Mouse (Mus musculus) midbrain, embryonic 15.5 days (tissue): ENCODE results near the gene Dusp22. TPM values are rescaled to one million over a fixed set of nuclear protein-coding genes. Genes with fewer than 3 reads are reported as not detected.
A peak's percentile ranks its signal among the peaks of the same experiment; 100 is the strongest.

Source experiments
- ATAC-seq: fragments of 200-750 bp; cut with Nextera tagmentation; replicated peaks from 2 replicates; pipeline ENCODE4 v1.8.0; 2017; ENCODE audit warnings: moderate TSS enrichment
- H3K27ac ChIP-seq: fragments of 300-500 bp; sonication (generic); 2 replicates; pipeline ENCODE4 v1.5.1; 2015; ENCODE audit warnings: mild to moderate bottlenecking, inconsistent platforms
- H3K27me3 ChIP-seq: fragments of 300-500 bp; sonication (generic); replicated peaks from 2 replicates; pipeline ENCODE4 v1.6.1; 2015; ENCODE audit warnings: inconsistent platforms
- H3K36me3 ChIP-seq: fragments of 300-500 bp; sonication (generic); replicated peaks from 2 replicates; pipeline ENCODE4 v1.6.1; 2015; ENCODE audit warnings: inconsistent platforms
- H3K4me1 ChIP-seq: fragments of 300-500 bp; sonication (generic); 2 replicates; pipeline ENCODE4 v1.6.1; 2015; ENCODE audit warnings: inconsistent platforms
- H3K4me2 ChIP-seq: fragments of 300-500 bp; sonication (generic); 2 replicates; pipeline ENCODE4 v1.6.1; 2015; ENCODE audit warnings: inconsistent platforms, mild to moderate bottlenecking, moderate library complexity
- H3K4me3 ChIP-seq: fragments of 300-500 bp; sonication (generic); 2 replicates; pipeline ENCODE4 v1.5.1; 2015; ENCODE audit warnings: mild to moderate bottlenecking, inconsistent platforms
- H3K9ac ChIP-seq: fragments of 300-500 bp; sonication (generic); 2 replicates; pipeline ENCODE4 v1.6.1; 2015; ENCODE audit warnings: mild to moderate bottlenecking, inconsistent platforms
- H3K9me3 ChIP-seq: fragments of 300-500 bp; sonication (generic); 2 replicates; pipeline ENCODE4 v1.6.1; 2016; ENCODE audit warnings: inconsistent platforms
- WGBS: fragments of 180-500 bp; shearing (Covaris S2); methylation state at CpG from one replicate; pipeline ENCODE4 v1.1.7; 2015; ENCODE audit warnings: mixed read lengths; 5-methylcytosine and 5-hydroxymethylcytosine counted together
- polyA plus RNA-seq: library from polyadenylated mRNA; unstranded; fragments of >200 nt; fragmentation: Nextera tagmentation; extraction: Ambion mirVana; gene quantifications from 2 replicates; pipeline ENCODE4 v1.2.1, GENCODE M21; 2015

Dusp22 gene
- polyA plus RNA-seq, 1 experiment from 2014 or later: 29.6 TPM

DNA sequence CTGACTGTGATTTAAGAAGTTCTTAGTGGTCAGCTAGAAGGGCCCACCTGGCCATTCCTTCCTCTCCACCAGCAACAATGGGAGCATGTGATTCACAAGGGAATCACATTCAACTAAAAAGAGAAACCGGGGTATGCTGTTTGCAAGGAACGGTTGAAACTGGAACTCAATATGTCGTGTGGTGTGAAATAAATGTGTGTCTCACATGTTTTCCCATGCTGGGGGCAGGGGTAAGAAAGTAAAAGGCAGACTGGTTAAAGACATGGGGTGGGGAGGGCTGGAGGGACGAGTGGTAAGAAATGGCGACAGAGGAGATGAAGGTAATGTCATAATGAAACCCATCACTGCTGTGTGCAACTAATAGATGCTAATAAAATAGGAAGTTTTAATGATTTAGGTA lies 87.3 kb downstream of the Dusp22 start:
- Histone ChIP-seq H3K27me3 (peaks cover 42% of the 10 kb centered on the region), H3K27ac (no peak overlapping the region), H3K36me3 (no peaks in the 10 kb centered on the region), H3K4me3 (no peak overlapping the region), H3K4me2 (no peak overlapping the region), H3K9ac (no peak overlapping the region), H3K4me1 (peaks cover 21% of the 10 kb centered on the region), H3K9me3 (no peaks in the 10 kb centered on the region)
- 76% methylated on average over 5 of the region's 5 CpGs for WGBS
- ATAC-seq: no peak

DNA sequence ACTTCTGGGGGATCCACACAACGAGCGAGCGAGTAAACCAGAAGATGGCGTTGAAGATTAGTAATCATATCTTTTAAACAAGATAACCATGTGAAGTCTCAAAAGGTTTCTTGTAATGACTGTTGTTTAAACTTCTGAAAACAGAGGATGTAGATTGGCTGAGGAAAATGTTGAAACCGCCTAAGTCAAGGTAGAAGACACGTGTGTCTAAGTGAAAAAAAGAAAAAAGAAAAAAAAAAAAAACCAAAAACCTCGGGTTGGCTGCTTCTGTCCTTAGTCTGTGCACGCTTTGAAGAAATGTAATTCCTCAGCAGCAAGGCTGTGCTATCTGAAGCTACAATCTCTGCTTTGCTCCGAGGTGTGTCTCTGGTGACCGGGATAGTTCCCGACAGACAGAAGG lies 87.7 kb downstream of the Dusp22 start:
- no peak overlapping the region for H3K4me2 ChIP-seq
- WGBS: 75% methylated on average over 11 of the region's 11 CpGs
- no peak overlapping the region for H3K27ac ChIP-seq
- no peak overlapping the region for H3K4me3 ChIP-seq
- no peaks in the 10 kb centered on the region for H3K9me3 ChIP-seq
- H3K4me1 ChIP-seq: peaks cover 21% of the 10 kb centered on the region
- no peaks in the 10 kb centered on the region for H3K36me3 ChIP-seq
- no peak overlapping the region for H3K9ac ChIP-seq
- ATAC-seq: no peak
- H3K27me3 ChIP-seq: peaks cover 42% of the 10 kb centered on the region

DNA sequence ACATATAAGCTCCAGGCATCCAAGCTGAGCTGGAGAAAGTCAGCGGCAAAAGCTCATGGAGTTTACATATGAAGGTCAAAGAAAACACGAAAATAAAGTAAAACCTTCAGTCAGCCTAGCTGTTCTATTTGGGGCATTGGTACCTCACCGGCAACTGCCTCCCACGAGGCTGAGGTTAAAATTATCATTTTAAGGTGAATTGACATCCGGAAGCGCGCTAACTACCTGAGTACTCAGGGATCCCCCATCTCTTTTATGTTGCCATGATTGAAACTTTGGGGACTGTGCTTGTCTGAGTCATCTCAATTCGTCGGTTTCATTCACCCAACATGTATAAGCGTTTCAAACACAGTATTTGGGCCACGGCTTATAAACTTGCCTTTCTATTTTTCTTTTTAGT lies 88.5 kb downstream of the Dusp22 start:
- no peaks in the 10 kb centered on the region for H3K9me3 ChIP-seq
- ATAC-seq: no peak
- no peak overlapping the region for H3K4me3 ChIP-seq
- no peak overlapping the region for H3K4me2 ChIP-seq
- no peaks in the 10 kb centered on the region for H3K36me3 ChIP-seq
- no peak overlapping the region for H3K9ac ChIP-seq
- WGBS: 55% methylated on average over 11 of the region's 11 CpGs
- H3K4me1 ChIP-seq: peaks cover 21% of the 10 kb centered on the region
- peaks cover 47% of the 10 kb centered on the region for H3K27me3 ChIP-seq
- H3K27ac ChIP-seq: no peak overlapping the region

- Histone ChIP-seq H3K4me1 (peaks cover 21% of the 10 kb centered on the region), H3K4me2 (peak within 1 kb of the TSS; percentile 57), H3K4me3 (peak within 1 kb of the TSS; percentile 35), H3K27ac (no peak within 1 kb of the TSS), H3K36me3 (no peaks in the 10 kb centered on the region), H3K9me3 (no peaks in the 10 kb centered on the region), H3K9ac (no peak within 1 kb of the TSS), H3K27me3 (peaks cover 47% of the 10 kb centered on the region)
- ATAC-seq: peak; percentile 70
- under 1% methylated on average over 21 of the region's 21 CpGs for WGBS
Observed at GRCm38 (mm10) chr13:30749021-30749556, 89.3 kb downstream of the Dusp22 start, which contains the start of gene Irf4. Irf4 (plus strand) TSS chr13:30749226.

GRCm38 (mm10) chr13:30749557-30750141 lies 89.8 kb downstream of the Dusp22 start:
- peak; percentile 13 for ATAC-seq
- 6% methylated on average over 11 of the region's 11 CpGs for WGBS

GRCm38 (mm10) chr13:30750461-30751303 lies 90.9 kb downstream of the Dusp22 start:
- H3K27me3 ChIP-seq: peaks cover 47% of the 10 kb centered on the region
- H3K9ac ChIP-seq: no peak overlapping the region
- no peaks in the 10 kb centered on the region for H3K9me3 ChIP-seq
- peaks cover 21% of the 10 kb centered on the region for H3K4me1 ChIP-seq
- WGBS: 2% methylated on average over 33 of the region's 33 CpGs
- peak; percentile 24; the same call in 1 of the 2 replicates for ATAC-seq
- H3K27ac ChIP-seq: no peak overlapping the region
- H3K4me3 ChIP-seq: peak overlapping the region; percentile 35
- H3K4me2 ChIP-seq: peak overlapping the region; percentile 57
- H3K36me3 ChIP-seq: no peaks in the 10 kb centered on the region

More at GRCm38 (mm10) chr13:30749557-30750141, 89.8 kb downstream of the Dusp22 start:
- Histone ChIP-seq H3K27ac (no peak overlapping the region), H3K4me1 (peaks cover 21% of the 10 kb centered on the region), H3K27me3 (peaks cover 47% of the 10 kb centered on the region), H3K4me3 (peak overlapping the region; percentile 35), H3K36me3 (no peaks in the 10 kb centered on the region), H3K4me2 (peak overlapping the region; percentile 57), H3K9ac (no peak overlapping the region), H3K9me3 (no peaks in the 10 kb centered on the region)

- no peaks in the 10 kb centered on the region for H3K9me3 ChIP-seq
- H3K4me2 ChIP-seq: no peak overlapping the region
- ATAC-seq: no peak
- 24% methylated on average over 6 of the region's 6 CpGs for WGBS
- peaks cover 47% of the 10 kb centered on the region for H3K27me3 ChIP-seq
- H3K36me3 ChIP-seq: no peaks in the 10 kb centered on the region
- H3K4me1 ChIP-seq: peaks cover 21% of the 10 kb centered on the region
- H3K27ac ChIP-seq: no peak overlapping the region
- H3K9ac ChIP-seq: no peak overlapping the region
- H3K4me3 ChIP-seq: no peak overlapping the region
Observed at GRCm38 (mm10) chr13:30751304-30751580, 91.4 kb downstream of the Dusp22 start.

DNA sequence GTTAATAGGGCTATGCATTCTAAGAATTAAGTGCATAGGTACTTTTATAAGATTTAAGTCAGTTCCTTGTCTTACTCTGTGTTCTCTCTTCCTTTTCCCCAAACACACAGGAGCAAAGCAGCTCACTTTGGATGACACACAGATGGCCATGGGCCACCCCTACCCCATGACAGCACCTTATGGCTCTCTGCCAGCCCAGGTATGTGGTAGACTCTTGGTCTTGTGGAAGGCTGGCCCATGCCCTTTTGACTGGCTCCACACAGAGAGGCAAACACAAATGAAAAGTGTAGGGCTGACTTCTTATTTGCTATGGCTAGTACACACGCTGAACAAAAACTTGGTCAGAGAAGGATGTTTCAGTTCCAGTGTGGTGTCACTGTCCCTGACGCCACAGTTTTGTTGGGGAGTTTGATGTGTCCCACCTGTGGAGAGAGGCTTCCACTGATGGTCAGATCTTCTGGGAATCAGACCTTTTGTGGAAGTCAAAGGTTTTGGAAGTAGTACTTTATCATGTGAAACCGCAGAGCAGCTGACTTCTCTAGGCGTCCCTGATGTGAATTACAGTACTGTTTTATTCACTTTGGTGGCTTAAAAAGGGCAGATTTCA lies 92.9 kb downstream of the Dusp22 start:
- H3K4me2 ChIP-seq: no peak overlapping the region
- H3K9me3 ChIP-seq: no peaks in the 10 kb centered on the region
- H3K4me3 ChIP-seq: no peak overlapping the region
- no peaks in the 10 kb centered on the region for H3K36me3 ChIP-seq
- H3K4me1 ChIP-seq: peaks cover 21% of the 10 kb centered on the region
- H3K9ac ChIP-seq: no peak overlapping the region
- no peak for ATAC-seq
- peaks cover 46% of the 10 kb centered on the region for H3K27me3 ChIP-seq
- H3K27ac ChIP-seq: no peak overlapping the region
- 88% methylated on average over 4 of the region's 4 CpGs for WGBS

DNA sequence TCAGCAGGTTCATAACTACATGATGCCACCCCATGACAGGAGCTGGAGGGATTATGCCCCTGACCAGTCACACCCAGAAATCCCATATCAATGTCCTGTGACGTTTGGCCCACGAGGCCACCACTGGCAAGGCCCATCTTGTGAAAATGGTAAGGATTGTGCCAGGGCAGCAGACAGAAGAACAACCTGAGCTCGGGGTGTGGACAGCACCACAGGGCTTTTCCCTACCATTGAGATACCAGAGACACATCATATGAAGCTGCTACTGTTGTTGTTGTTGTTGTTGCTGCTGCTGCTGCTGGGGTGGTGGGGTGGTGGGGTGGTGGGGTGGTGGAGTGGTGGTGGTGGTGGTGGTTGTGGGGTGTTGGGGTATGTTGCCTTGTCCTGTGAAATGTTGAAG lies 93.6 kb downstream of the Dusp22 start:
- H3K9me3 ChIP-seq: no peaks in the 10 kb centered on the region
- ATAC-seq: no peak
- H3K36me3 ChIP-seq: no peaks in the 10 kb centered on the region
- no peak overlapping the region for H3K4me2 ChIP-seq
- peaks cover 21% of the 10 kb centered on the region for H3K4me1 ChIP-seq
- 83% methylated on average over 3 of the region's 3 CpGs for WGBS
- H3K27ac ChIP-seq: no peak overlapping the region
- H3K27me3 ChIP-seq: peaks cover 39% of the 10 kb centered on the region
- H3K9ac ChIP-seq: no peak overlapping the region
- H3K4me3 ChIP-seq: no peak overlapping the region

- Histone ChIP-seq H3K27me3 (peaks cover 33% of the 10 kb centered on the region), H3K27ac (no peak overlapping the region), H3K9ac (no peak overlapping the region), H3K4me2 (no peak overlapping the region), H3K4me3 (no peak overlapping the region), H3K4me1 (peaks cover 17% of the 10 kb centered on the region), H3K9me3 (no peaks in the 10 kb centered on the region), H3K36me3 (no peaks in the 10 kb centered on the region)
- 85% methylated on average over 4 of the region's 4 CpGs for WGBS
- ATAC-seq: no peak
Observed at GRCm38 (mm10) chr13:30754066-30754465, 94.3 kb downstream of the Dusp22 start.

GRCm38 (mm10) chr13:30754825-30755476 lies 95.2 kb downstream of the Dusp22 start:
- WGBS: 88% methylated on average over 10 of the region's 10 CpGs

GRCm38 (mm10) chr13:30755577-30755976 lies 95.8 kb downstream of the Dusp22 start:
- no peak for ATAC-seq
- WGBS: 72% methylated on average over 3 of the region's 3 CpGs
- Histone ChIP-seq H3K27me3 (peaks cover 18% of the 10 kb centered on the region), H3K27ac (no peak overlapping the region), H3K36me3 (no peaks in the 10 kb centered on the region), H3K4me3 (no peak overlapping the region), H3K4me2 (no peak overlapping the region), H3K4me1 (peaks cover 3% of the 10 kb centered on the region; the same call in 1 of the 2 replicates), H3K9me3 (no peaks in the 10 kb centered on the region), H3K9ac (no peak overlapping the region)

More at GRCm38 (mm10) chr13:30754825-30755476, 95.2 kb downstream of the Dusp22 start:
- Histone ChIP-seq H3K9me3 (no peaks in the 10 kb centered on the region), H3K4me1 (peaks cover 8% of the 10 kb centered on the region), H3K4me3 (no peak overlapping the region), H3K27ac (no peak overlapping the region), H3K4me2 (no peak overlapping the region), H3K27me3 (peaks cover 24% of the 10 kb centered on the region), H3K9ac (no peak overlapping the region), H3K36me3 (no peaks in the 10 kb centered on the region)
- no peak for ATAC-seq
